Mouse (Mus musculus): ENCODE results near the gene Dnm1.
"Not testable (repeated sequence)": the region's sequence is repeated elsewhere in the genome, so short reads cannot be mapped to it uniquely, and the experiment has no call there.

The Dnm1 gene

GRCm38 (mm10) chr2:32308870-32309568, 44.1 kb downstream of the Dnm1 start:
- no peak for DNase-seq

GRCm38 (mm10) chr2:32307941-32308760, 45.0 kb downstream of the Dnm1 start:
- DNase-seq, result peak; percentile 66

DNA sequence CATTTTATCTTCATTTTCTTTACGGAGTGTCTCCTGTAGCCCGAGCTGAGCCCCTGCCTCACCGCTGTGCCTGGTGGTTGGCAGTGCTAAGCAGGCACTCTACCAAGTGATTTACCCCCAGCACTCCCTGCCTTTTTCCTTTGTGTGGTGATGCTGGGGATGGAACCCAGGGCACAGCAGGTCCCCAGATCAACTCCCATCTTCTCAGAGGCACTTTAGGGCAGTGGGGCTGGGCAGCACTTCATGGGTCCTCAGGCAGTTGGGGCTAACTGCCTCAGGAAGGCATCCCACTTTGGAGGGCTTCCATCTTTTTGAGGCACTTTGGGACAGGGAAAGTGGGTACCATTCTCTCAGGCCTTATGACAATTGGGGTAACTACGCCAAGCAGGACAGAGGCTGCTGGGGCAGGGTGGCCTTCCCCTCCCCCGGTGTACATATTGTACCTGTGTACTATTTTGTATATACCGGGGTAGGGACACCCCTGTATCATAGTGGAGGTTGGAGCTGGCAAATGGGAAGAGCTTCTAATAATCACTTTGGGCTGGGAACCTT, 45.8 kb downstream of the Dnm1 start:
- no peak for DNase-seq

DNA sequence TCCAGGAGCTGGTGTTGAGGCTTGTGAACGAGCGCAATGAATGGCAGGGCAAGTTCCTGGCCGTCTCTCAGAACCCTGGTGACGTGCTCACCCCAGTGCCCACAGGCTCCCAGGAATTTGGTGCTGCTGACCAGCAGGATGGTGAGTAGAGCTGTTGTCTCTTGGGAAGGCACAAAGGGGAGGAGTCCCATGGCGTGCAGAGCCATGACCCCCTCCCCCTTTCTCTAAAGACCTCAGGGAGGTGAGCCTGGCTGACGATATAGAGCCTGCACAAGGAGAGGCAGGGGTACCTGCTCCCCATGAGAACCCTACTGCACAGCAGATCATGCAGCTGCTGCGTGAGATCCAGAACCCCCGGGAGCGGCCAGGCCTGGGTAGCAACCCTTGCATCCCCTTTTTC, 47.0 kb downstream of the Dnm1 start:
- no peak for DNase-seq

GRCm38 (mm10) chr2:32305668-32306067, 47.5 kb downstream of the Dnm1 start:
- DNase-seq, result no peak

DNA sequence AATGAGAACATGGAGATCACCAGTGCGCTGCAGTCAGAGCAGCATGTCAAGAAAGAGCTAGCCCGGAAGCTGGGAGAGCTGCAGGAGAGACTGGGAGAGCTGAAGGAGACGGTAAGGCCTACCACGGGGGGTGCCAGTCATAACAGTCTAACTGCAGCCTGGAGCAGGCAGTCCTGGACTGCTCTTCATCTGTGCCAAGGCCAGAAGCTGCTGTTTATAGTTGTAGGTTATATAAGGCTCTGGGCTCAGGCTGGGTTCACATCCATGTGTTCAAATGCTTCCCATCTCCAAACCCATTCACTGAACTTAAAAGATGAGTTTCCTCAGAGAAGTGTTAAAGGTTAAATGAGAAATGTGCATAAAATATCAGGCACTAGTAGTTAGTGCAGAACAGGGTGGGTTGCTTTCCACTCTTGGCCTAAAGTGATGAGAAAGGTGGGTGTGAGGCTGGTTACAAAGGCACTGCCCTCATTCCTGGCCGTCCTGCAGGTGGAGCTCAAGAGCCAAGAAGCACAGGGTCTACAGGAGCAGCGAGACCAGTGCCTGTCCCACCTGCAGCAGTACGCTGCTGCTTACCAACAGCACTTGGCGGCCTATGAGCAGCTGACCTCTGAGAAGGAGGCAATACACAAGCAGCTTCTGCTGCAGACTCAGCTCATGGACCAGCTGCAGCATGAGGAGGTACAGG, 48.8 kb downstream of the Dnm1 start:
- DNase-seq, result peak; percentile 43

GRCm38 (mm10) chr2:32302952-32303351, 50.2 kb downstream of the Dnm1 start:
- DNase-seq, result no peak

- DNase-seq, result no peak
These were observed 53.7 kb downstream of the Dnm1 start for GRCm38 (mm10) chr2:32299469-32299868.

DNA sequence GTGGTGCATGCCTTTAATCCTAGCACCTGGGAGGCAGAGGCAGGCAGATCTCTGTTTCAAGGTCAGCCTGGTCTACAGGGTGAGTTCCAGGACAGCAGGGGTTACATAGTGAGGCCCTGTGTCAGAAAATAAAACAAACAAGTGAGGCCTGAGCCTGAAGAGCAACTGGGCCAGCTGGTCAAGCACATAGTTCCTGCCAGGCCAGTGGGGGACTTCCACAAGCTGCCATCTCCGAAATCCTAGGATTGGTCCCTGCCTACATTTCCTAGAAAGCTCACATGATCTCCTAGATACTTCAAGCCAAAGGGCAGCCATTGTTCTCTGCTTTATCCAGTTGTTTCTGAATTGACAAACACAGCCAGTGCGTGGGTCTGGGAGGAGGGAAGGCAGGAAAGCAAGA, 57.3 kb downstream of the Dnm1 start:
- DNase-seq, result not testable (repeated sequence)

GRCm38 (mm10) chr2:32295285-32295684, 57.9 kb downstream of the Dnm1 start:
- no peak for DNase-seq

DNA sequence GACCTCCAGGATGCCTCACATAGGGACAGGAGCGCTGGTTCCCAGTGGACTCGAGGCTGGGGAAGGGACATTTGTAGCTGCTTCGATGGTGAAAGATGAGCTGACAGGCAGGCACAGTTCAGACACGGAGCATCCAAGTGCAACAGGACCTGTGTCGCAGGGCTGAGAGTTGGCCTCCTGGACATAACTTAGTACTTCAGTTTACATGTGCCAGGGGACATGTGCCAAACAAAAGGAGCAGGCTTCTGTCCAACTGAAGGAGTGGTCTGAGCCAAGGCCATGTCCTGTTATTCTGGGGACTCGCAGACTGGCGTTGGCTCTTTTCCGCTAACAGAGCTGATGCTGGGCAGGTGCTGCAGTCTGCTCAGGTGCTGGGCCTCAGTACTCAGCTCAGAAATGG, 58.8 kb downstream of the Dnm1 start:
- DNase-seq, result no peak

- DNase-seq, result peak; percentile 72
These were observed 63.6 kb downstream of the Dnm1 start for GRCm38 (mm10) chr2:32289578-32289977.

GRCm38 (mm10) chr2:32288371-32288931, 64.7 kb downstream of the Dnm1 start:
- peak; percentile 57 for DNase-seq

- peak; percentile 99 for DNase-seq
These were observed 65.2 kb downstream of the Dnm1 start, which contains the start of gene Swi5 for GRCm38 (mm10) chr2:32287923-32288367. Gene Swi5 (minus strand): TSS chr2:32288075.

- DNase-seq, result no peak
These were observed 65.8 kb downstream of the Dnm1 start, which contains the start of gene Golga2 for GRCm38 (mm10) chr2:32287334-32287840. Gene Golga2 (plus strand): TSS chr2:32287384.

- DNase-seq, result no peak
These were observed 69.2 kb downstream of the Dnm1 start for GRCm38 (mm10) chr2:32283986-32284385.

- DNase-seq, result peak; percentile 84
These were observed 70.4 kb downstream of the Dnm1 start for GRCm38 (mm10) chr2:32282727-32283126.

- no peak for DNase-seq
These were observed 70.8 kb downstream of the Dnm1 start for GRCm38 (mm10) chr2:32282289-32282688.

DNA sequence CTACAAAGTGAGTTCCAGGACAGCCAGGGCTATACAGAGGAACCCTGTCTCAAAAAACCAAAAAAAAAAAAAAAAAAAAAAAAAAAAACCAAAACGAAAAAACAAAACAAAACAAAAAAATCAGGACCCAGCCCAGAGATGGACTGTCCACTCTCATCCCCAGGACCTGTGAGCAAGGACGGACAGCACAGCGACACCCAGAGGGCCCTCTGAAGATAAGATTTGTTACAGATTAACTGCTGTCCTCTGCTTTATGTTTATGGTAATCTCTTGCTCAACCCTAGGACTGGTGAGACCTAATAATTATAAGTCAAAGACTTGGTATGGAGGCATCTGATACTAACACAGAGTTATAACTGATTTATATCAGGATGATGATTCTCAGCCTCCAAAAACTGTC, 77.3 kb downstream of the Dnm1 start:
- DNase-seq, result no peak

DNA sequence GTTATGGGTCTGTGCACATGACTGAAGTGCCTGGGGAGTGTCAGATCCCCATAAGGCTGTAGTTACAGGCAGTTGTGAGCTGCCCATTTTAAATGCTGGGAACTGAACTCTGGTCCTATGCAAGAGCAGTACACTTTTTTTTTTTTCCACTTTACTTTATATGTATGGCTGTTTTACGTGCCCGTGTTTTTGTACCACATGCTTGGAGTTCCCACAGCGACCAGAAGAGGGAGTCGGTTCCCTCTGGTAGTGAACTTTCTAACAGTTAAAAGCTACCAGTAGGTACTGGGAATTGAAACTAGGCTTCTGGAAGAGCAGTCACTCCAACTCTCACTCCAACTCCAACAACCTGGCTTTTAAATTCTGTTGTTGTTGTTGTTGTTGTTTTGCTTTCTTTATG, 92.5 kb downstream of the Dnm1 start:
- DNase-seq, result peak; percentile 60

DNA sequence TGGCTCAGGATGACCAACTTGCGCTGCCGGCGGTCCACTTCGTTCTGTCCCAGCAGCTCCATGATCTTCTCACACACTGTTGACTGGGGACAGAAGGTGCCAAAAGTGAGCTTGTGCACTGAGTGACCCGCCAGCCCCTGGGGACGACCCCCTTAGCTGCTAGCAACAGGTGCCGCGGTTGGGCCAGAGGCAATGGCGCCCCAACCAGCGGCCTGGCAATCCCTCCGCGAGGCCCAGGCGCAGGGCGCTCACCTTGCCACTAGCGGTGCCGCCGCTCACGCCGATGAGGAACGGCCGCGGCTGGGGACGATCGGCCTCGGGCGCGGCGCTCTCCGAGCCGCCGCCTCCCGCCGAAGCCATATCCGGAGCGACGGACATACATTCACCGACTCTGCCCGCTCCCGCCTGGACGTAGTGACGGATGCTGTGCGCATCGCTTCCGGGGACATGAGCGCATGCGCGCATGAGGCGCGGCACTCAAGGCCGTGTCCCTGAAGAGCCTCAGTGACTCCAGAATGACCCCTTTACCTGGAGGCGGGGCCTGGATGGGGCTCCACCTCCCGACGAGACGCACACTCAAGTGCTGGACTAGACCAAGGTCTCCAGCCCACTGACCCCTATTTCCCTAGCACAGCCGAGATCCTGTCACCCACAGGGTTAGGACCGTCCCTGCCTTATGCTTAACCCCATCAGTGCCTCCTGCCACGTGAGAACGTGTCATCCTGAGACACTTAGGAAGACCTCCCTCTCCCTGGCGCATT, 93.3 kb downstream of the Dnm1 start, which contains the start of gene Uck1:
Gene Uck1, minus strand, starts transcription at position 503 of the 761 bp plus-strand sequence.
- peak; percentile 94 for DNase-seq
